Mouse (Mus musculus) megakaryocyte, embryonic 14.5 days (primary cell): ENCODE measurements around the gene Fgfr2.

Experiments
- FLI1 ChIP-seq: IDR thresholded peaks from 2 replicates; pipeline ENCODE4 v1.6.1; 2012; ENCODE audit warnings: low read length, inconsistent platforms, mixed read lengths
- GATA1 ChIP-seq: IDR thresholded peaks from 3 replicates; pipeline ENCODE4 v1.6.1; 2012; ENCODE audit warnings: mixed read lengths, low read length, inconsistent platforms, borderline replicate concordance

GRCm38 (mm10) chr7:130298926-130299594, 2824.1 kb downstream of the Fgfr2 start:
- TF ChIP-seq GATA1, result no peak
- TF ChIP-seq FLI1, result no peak
